Mouse (Mus musculus) kidney, postnatal 0 days (tissue): ENCODE measurements around the gene Sstr3. TPM values are rescaled to one million over a fixed set of nuclear protein-coding genes. Genes with fewer than 3 reads are reported as not detected.

ENCODE experiments used
- ATAC-seq: fragments of 200-750 bp; cut with Nextera tagmentation; replicated peaks from 2 replicates; pipeline ENCODE4 v1.8.0; 2017; ENCODE audit warnings: low read depth, moderate number of reproducible peaks, moderate TSS enrichment, moderate library complexity; ENCODE audit not compliant: low FRiP score
- DNase-seq: peaks from one replicate; pipeline ENCODE4 v3.0.0-alpha.2; 2016; ENCODE audit warnings: low spot score
- H3K27ac ChIP-seq: fragments of 300-500 bp; sonication (generic); 2 replicates; pipeline ENCODE4 v1.5.1; 2014; ENCODE audit warnings: mild to moderate bottlenecking
- H3K27me3 ChIP-seq: fragments of 300-500 bp; sonication (generic); 2 replicates; pipeline ENCODE4 v1.6.1; 2014; ENCODE audit warnings: low read length, mixed read lengths; ENCODE audit not compliant: insufficient read depth
- H3K36me3 ChIP-seq: fragments of 300-500 bp; sonication (generic); 2 replicates; pipeline ENCODE4 v1.6.1; 2014; ENCODE audit warnings: low read length, mixed read lengths; ENCODE audit not compliant: insufficient read depth
- H3K4me1 ChIP-seq: fragments of 300-500 bp; sonication (generic); replicated peaks from 2 replicates; pipeline ENCODE4 v1.6.1; 2014; ENCODE audit warnings: antibody characterized with exemption, low read length, mixed read lengths; ENCODE audit not compliant: insufficient read depth
- H3K4me2 ChIP-seq: fragments of 300-500 bp; sonication (generic); 2 replicates; pipeline ENCODE4 v1.6.1; 2014; ENCODE audit warnings: mild to moderate bottlenecking, low read length, moderate library complexity, mixed read lengths
- H3K4me3 ChIP-seq: fragments of 300-500 bp; sonication (generic); replicated peaks from 2 replicates; pipeline ENCODE4 v1.5.1; 2014; ENCODE audit warnings: low read depth, low read length
- H3K9ac ChIP-seq: fragments of 300-500 bp; sonication (generic); 2 replicates; pipeline ENCODE4 v1.6.1; 2014; ENCODE audit warnings: low read depth, low read length
- H3K9me3 ChIP-seq: fragments of 300-500 bp; sonication (generic); replicated peaks from 2 replicates; pipeline ENCODE4 v1.6.1; 2016; ENCODE audit warnings: low read length, inconsistent platforms, mixed read lengths
- CTCF ChIP-seq: IDR thresholded peaks from 2 replicates; pipeline ENCODE4 v1.5.1; 2016; ENCODE audit warnings: antibody characterized with exemption, low read depth, mild to moderate bottlenecking, moderate library complexity
- WGBS: fragments of 180-500 bp; shearing (Covaris S2); extraction: QIAGEN DNeasy Blood & Tissue Kit; methylation state at CpG from one replicate; pipeline ENCODE4 v1.1.7; 2014; 5-methylcytosine and 5-hydroxymethylcytosine counted together
- polyA plus RNA-seq: library from polyadenylated mRNA; unstranded; fragments of >200 nt; fragmentation: Nextera tagmentation; extraction: Ambion mirVana; gene quantifications from 2 replicates; pipeline ENCODE4 v1.2.1, GENCODE M21; 2015

Sstr3 gene
- polyA plus RNA-seq, 1 experiment from 2014 or later, result 0.28 TPM

DNA sequence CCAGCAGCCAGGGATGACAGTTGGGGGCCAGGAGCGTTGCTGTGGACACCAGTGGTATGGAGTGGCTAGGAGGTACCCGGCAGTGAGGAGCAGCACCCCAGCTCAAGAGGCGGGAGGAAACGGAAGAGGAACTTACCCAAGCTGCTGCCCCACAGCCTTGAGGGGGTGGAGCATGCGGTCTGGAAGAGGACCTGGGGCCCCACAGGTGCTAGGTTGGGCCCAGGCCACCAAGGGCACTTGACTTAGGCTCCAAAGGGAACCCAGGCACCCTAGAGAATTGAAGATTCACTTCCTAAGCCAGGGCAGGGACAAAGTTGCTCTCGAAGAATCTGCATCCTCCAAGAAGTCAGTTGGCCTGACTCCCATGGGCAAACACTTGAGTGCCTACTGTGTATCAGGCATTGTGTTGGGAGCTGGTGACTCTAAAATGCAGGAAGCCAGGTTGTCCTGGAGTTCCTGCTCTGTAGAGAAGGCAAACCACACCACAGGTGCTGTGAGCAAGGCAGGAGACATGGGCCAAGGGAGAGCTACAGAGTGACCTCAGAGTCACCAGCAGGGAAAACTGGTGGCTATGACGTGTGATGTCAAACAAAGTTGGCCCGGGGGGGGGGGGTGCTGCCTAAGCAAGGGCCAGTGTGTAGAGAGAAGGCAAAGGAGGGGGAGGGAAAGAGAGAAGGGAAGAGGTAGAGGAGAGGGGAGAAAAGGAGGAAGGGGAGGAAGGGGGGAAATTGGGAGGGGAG lies 28.3 kb upstream of the Sstr3 start, which contains the start of gene Rac2:
Gene Rac2, minus strand, starts transcription at position 126 of the 740 bp plus-strand sequence.
- Histone ChIP-seq H3K4me1 (no peaks in the 10 kb centered on the region), H3K27ac (no peak within 1 kb of the TSS), H3K4me3 (no peak within 1 kb of the TSS), H3K9me3 (no peaks in the 10 kb centered on the region), H3K27me3 (no peaks in the 10 kb centered on the region), H3K9ac (no peak within 1 kb of the TSS), H3K4me2 (no peak within 1 kb of the TSS), H3K36me3 (no peaks in the 10 kb centered on the region)
- 81% methylated on average over 8 of the region's 8 CpGs for WGBS
- ATAC-seq, result no peak
- no peak for DNase-seq
- no peak for TF ChIP-seq CTCF

- Histone ChIP-seq H3K27me3 (no peaks in the 10 kb centered on the region), H3K36me3 (no peaks in the 10 kb centered on the region), H3K9ac (no peak overlapping the region), H3K4me1 (no peaks in the 10 kb centered on the region), H3K4me3 (no peak overlapping the region), H3K27ac (no peak overlapping the region), H3K9me3 (no peaks in the 10 kb centered on the region), H3K4me2 (no peak overlapping the region)
- no peak for ATAC-seq
- 89% methylated on average over 5 of the region's 5 CpGs for WGBS
- DNase-seq, result no peak
- no peak for TF ChIP-seq CTCF
These were observed 27.8 kb upstream of the Sstr3 start for GRCm38 (mm10) chr15:78572270-78572600.

DNA sequence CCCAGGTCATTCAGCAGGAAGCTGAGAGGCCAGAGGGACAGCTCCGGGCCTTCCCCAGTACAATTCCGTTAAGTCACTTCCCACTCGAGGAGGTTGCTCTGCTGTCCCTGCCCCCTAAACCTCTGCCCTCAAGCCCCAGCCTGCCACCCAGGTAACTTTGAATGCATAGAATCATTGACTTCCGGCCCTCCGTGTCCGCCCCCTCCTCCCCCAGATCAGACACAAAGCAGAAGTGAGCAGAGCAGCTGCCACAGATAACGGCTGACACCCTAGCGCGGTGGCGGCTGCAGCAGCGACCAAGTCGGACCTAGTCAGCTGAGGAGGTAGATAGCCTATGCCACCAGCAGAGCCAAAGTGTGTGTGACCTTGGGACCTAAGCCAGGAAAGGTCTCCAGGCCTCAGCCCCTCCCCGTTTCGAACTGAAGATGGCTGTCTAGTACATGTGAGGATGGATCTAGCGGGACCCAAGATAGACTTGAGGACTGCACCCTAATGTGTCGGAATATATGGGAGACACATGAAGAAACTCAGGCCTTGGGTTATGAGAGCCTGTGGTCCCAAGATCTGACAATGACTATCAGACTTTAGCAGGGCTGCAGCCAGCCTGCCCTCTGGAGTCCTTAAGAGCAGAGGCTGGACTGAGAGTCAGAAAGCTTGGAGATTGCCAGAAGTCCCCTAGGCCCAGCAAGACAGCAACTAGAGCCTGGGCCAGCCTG lies 27.2 kb upstream of the Sstr3 start:
- Histone ChIP-seq H3K4me3 (no peak overlapping the region), H3K4me2 (no peak overlapping the region), H3K9me3 (no peaks in the 10 kb centered on the region), H3K4me1 (no peaks in the 10 kb centered on the region), H3K9ac (no peak overlapping the region), H3K27ac (no peak overlapping the region), H3K27me3 (no peaks in the 10 kb centered on the region), H3K36me3 (no peaks in the 10 kb centered on the region)
- ATAC-seq (no peak), DNase-seq (no peak)
- TF ChIP-seq CTCF, result no peak
- WGBS, result 43% methylated on average over 16 of the region's 16 CpGs

GRCm38 (mm10) chr15:78570170-78570569 lies 25.7 kb upstream of the Sstr3 start:
- WGBS, result 91% methylated on average over 5 of the region's 5 CpGs
- Histone ChIP-seq H3K4me3 (no peak overlapping the region), H3K4me2 (no peak overlapping the region), H3K27ac (no peak overlapping the region), H3K36me3 (no peaks in the 10 kb centered on the region), H3K4me1 (no peaks in the 10 kb centered on the region), H3K9ac (no peak overlapping the region), H3K9me3 (no peaks in the 10 kb centered on the region), H3K27me3 (no peaks in the 10 kb centered on the region)
- no peak for ATAC-seq
- TF ChIP-seq CTCF, result no peak
- no peak for DNase-seq

DNA sequence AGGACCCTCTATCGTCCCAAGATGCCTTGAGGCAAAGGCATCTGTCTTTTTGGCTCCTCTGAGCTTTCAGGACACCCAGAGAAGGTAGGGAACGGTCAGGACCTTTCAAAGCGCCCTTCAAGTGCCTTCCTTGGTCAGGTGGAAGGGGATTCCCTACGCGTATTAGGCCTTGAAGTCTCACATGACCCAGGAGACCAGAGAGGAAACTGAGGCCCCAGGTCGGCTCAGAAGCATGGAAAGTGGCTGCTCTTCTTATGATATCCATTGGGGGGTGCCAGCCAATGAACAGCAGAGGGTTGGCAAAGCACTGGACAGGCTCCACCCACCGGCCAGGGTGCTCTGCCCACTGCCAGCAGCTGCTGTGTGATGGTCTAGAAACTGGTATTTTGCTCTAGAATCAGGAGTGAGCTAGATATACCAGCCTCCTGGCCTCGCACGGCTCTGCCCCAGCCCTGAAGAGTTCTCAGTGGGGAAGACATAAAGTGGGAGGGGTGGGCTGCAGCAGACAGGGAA lies 23.2 kb upstream of the Sstr3 start:
- no peak for DNase-seq
- ATAC-seq, result no peak

GRCm38 (mm10) chr15:78564764-78565435 lies 20.4 kb upstream of the Sstr3 start:
- no peak overlapping the region for H3K4me3 ChIP-seq
- DNase-seq (no peak), ATAC-seq (no peak)
- 77% methylated on average over 11 of the region's 11 CpGs for WGBS
- no peaks in the 10 kb centered on the region for H3K9me3 ChIP-seq
- H3K4me1 ChIP-seq, result no peaks in the 10 kb centered on the region
- H3K27me3 ChIP-seq, result no peaks in the 10 kb centered on the region
- H3K9ac ChIP-seq, result no peak overlapping the region
- no peaks in the 10 kb centered on the region for H3K36me3 ChIP-seq
- no peak overlapping the region for H3K4me2 ChIP-seq
- no peak overlapping the region for H3K27ac ChIP-seq
- no peak for TF ChIP-seq CTCF

More for the DNA sequence above, 23.2 kb upstream of the Sstr3 start:
- no peak for TF ChIP-seq CTCF
- no peak overlapping the region for H3K9ac ChIP-seq
- no peak overlapping the region for H3K4me3 ChIP-seq
- no peak overlapping the region for H3K27ac ChIP-seq
- H3K9me3 ChIP-seq, result no peaks in the 10 kb centered on the region
- WGBS, result 70% methylated on average over 9 of the region's 9 CpGs
- H3K4me2 ChIP-seq, result no peak overlapping the region
- no peaks in the 10 kb centered on the region for H3K36me3 ChIP-seq
- no peaks in the 10 kb centered on the region for H3K4me1 ChIP-seq
- H3K27me3 ChIP-seq, result no peaks in the 10 kb centered on the region
